Mouse (Mus musculus): ENCODE data around the gene Wnt9a.
A peak's percentile ranks its signal among the peaks of the same experiment; 100 is the strongest.
"Not testable (repeated sequence)": the region's sequence is repeated elsewhere in the genome, so short reads cannot be mapped to it uniquely, and the experiment has no call there.

Wnt9a gene

DNA sequence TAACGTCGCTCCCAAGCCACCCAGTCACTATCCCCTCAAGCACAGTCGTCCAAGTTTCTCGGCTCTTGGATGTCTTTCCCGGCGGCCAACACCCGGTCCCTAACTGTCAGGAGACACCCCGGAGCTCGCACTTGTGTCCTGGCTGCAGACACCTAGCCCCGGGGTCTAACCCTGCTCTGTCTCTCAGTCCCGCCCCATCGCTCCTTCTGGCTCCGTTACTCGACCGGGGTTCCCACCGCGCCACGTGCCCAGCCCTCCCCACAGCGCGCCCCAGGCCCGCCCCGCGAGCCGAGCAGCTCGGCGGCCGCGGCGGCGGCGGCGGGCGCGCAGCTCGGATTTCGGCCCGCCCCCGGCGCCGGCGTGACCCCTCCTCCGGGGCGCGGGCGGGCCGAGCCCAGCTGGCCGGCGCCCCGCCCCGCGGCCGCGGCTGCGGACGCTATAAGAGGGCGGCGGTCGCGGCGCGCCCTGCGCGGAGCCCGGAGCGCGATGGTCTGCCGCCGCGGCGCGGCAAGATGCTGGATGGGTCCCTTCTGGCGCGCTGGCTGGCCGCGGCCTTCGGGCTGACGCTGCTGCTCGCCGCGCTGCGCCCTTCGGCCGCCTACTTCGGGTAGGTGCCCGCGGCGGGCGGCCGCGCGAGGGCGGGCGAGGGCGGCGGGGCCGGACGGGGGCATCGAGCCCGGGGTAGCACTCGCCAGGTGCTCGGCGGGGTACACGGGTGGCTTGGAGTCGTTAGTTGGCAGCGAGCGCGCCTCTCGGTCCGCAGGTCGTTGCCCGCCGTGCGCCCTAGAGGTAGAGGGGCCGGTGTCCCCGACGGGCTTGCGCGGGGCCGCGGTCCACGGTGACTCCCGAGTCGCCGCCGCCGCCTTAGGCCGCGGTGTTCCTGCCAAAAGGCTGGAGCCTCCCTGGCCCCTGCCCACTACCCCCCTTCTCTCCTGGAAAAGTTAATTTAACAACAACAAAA, at the start of gene Wnt9a:
Gene Wnt9a, plus strand, starts transcription at position 468 of the 961 bp plus-strand sequence.
- no peak for DNase-seq (ENCODE audit: low spot score in 2 of 2)

DNA sequence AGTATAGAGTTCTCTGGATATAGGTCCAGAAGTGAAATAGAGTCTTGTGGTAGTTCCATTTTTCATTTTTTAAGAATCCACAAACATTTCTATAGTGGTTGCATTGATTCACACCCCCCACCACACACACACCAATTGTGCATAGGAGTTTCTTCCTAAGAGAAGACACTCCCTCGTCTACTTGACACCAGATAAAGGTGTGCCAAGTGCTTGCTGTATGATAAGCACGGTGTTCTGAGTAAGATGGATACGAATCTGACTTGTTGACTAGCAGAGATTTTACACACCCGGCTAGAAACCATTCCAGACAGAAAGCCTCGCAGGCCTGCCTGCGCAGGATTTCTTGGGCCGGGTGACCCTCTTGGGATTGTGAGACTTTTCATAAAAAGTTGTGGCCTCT, 47.1 kb upstream of the Wnt9a start:
- no peak for DNase-seq (ENCODE audit: low spot score in 2 of 2)

DNA sequence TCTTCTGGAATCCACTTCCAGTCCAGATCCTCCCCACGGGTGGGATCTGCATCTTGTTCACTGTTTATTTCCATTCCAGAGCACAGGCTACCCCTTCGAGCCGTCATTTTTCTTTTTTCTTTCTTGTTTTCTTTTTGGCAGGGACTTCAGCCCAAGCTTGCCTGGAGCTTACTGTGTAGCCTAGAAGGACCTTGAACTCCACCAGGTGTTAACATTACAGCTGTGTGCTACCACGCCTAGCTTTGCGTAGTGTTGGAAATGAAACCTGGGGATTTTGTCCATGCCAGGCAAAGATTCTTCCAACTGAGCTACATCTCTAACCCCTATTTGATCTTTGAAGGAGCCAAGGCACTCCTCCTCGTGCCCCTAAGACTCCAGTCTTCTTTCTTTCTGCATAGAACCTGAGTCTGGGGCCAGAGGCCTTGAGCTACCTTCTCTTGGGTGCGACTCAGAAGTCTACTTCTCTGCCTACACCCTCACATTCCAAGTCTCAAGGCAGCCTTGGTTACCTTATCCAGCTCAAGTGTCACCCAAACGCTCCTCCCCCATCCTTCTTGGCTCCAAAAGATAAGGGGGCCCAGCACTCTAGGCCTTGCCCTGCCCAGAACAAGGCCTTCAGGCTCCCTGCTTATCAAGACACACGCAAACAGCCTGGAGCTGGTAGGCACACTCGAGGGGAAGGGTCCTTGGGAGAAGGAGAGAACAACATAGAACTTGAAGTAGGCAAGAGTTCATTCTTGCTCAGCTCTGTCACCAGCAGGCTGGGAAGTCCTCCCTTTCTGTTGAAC, 45.8 kb upstream of the Wnt9a start:
- DNase-seq (ENCODE audit: low spot score in 2 of 2): no peak

DNA sequence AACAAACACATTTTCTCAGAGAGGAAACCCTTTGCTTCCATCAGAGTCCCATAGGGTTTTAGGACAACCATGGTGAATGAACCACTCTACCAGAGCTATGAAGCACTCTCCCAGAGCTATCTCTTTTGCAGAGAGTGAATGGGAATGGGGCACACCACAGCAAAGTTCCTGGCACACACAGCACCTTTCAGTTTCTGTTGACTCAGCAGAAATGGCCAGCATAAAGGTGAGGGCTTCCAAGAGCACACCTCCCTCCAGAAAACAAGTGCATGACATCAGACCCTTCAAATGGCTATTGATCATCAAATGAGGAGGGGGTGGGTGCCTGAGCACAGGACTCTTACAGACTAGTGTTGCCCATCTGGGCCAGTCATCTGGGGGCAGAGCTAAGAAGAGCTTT, 44.4 kb upstream of the Wnt9a start:
- DNase-seq (ENCODE audit: low spot score in 2 of 2): no peak

DNA sequence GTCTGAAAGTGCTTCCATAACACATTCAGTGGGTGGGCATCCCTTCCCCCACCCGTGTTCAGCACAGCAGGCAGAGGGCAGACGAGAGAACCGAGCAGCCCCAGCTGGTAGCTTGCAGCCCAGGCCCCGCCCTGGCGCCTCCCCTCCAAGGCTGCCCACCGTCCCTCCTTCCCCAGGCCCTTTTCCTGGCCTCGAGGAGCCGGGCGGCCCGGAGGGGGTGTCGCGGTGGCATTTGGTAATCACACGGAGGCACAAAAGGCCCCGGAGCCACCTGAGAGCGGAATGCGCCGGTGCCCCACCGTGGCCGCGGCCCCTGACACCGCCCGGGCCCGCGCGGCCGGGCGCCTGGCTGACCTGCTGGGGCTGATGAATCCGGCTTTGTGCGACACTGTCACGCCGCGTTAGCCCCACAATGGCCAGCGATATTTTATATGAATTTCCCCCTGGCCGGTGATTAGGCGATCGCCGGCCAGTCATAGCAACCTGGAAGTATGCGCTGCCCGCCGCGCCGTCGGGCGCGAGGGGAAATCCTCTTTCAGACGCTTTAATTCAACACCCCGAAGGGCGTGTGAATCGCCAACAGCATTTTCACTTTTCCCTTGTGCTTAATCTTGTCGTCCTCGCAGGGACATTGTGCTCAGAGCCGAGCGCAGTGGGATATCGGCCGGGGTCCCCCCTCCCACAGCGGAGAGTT, 42.7 kb upstream of the Wnt9a start:
- DNase-seq (ENCODE audit: low spot score in 2 of 2): no peak

DNA sequence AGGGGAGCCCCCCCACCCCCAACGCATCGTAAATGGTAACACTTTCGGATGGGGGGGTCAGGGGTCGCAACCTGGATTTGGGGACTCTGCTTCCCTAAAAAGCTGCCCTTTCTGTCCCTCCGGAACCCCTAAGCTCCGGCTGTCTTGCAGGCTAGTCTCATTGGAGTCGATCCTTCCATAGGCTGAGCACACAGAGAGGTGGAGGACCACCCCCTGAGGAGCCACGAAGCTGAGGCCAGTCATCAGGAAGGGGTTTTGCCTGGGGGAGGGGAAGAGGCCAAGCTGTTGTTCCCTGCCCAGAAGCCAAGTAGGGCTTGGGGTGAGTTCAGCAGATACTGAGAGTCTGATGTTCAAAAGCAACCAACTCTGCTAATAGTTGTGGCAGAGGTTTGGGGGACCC, 42.1 kb upstream of the Wnt9a start:
- no peak for DNase-seq (ENCODE audit: low spot score in 2 of 2)

DNA sequence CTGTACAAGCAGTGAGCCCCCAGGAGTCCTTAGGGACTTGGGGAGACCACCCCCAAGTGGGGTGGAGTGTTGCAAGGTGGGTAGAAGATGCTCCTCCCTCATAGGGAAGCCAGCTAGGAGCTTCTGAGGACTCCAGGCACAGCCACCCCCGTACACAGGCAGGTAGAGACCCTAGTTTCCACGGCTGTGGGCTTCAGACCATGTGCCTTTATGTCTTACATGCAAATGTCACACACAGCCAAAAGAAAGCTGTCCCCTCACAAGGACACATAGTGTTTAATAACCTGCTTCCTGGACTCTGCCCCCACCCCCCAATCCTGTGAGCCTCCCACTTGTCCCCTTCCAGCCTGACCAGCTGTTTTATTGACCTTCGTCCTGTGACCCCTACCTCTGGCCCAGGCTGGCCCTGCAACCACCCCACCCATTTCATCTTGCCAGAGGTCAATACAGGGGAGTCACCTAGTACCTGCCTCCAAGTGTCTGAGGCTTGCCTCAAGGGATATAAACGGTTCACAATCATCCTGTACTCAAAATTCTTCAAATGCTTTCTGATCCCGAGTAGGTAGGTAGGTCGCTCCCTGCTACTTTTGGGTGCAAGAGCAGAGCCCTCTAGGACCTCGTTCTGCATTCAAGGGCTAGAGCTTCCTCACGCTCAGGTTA, 41.4 kb upstream of the Wnt9a start:
- DNase-seq (ENCODE audit: low spot score in 2 of 2): no peak

DNA sequence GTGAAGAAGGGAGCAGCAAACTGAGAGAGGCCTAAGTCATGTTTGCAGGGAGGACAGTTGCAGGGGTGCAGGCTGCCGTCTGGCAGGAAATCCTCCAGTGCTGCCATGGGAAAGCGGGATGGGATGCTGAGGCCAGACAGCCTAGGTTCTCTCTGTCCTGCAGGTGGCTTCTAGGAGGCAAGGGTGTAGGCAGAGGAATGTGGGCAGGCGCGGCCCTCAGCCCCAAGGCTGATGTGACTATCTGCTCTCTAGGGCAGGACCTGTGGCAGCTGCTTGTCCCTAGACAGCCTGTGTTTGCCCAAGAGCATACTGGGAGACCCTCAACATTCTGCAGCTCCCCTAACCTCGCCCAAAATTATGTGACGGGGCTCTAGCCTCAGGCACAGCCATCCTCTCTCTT, 40.0 kb upstream of the Wnt9a start:
- DNase-seq (ENCODE audit: low spot score in 2 of 2): no peak

DNA sequence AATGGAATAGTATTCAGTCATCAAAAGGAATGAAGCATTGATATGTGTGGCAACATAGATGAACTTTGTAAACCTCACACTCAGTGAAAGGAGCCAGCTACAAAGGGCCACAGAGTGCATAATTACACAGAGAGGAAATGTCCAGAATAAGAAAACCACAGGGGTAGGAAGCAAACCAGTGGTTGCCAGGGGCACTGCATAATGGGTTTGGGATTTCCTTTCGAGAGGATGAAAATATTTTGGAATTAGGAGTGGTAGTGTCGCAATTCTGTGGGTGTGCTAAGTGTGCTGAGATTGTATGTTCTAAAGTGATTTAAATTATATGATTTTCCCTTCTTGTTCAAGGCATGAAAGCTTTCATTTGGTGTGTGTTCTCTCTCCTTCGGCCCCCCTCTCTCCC, 32.5 kb upstream of the Wnt9a start:
- DNase-seq (ENCODE audit: low spot score in 2 of 2): no peak

DNA sequence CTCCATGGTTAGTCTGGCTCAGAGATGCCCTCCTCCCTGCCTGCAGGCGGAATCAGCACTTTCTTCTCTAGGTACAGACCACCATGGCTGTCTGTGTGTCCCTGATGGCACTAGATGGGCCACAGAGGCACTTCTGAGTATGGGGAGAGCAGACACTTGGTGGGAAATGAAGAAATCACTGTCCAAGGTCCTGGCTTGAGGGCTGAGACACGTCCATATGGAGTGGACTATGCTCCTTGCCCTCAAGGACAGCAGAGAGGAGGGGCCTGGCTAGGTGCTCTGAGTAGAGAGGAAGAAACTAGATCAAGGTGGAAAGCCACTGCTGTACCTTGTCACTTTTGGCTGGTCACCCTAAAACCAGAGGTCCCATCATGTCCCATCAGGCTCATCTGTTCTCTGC, 29.9 kb upstream of the Wnt9a start:
- no peak for DNase-seq (ENCODE audit: low spot score in 2 of 2)

DNA sequence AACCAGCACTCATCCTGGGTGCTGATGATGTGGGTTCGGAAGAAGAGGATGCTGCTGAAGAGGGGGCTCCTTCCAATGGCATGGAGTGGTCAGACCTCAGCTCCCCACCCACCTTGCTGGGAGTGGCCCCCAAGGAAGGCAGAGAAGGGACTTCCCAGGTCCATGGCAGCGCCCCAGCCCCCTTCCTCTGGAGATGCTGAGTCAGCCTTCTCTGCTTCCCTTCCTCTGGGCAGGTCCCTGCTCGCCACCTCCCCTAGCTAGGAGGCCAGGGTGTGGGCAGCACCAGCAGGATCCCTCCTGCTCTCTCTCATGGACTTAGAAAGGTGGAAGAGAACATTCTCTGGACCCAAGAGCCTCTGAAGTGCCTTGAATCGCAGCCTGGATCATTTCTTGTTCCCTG, 28.7 kb upstream of the Wnt9a start:
- no peak for DNase-seq (ENCODE audit: low spot score in 2 of 2)

DNA sequence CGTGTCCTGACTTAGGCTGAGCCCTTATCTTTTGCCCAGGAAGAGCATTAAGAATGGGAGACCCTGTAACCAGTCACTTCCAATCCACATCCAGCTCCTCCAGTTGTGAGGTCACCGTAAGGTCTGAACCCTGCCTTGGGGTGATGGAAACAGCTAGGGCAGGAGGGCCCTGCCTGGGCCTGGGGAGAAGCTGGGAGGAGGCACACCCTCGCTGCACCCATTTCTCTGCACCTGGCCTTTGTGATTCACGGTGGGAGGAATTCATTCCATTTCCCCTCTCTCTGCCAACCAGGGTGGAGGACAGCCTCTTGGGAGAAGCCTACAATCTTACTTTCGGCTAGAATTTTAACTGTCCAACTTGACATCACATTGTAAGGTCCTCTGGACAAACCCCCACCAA, 24.6 kb upstream of the Wnt9a start:
- no peak for DNase-seq (ENCODE audit: low spot score in 2 of 2)

DNA sequence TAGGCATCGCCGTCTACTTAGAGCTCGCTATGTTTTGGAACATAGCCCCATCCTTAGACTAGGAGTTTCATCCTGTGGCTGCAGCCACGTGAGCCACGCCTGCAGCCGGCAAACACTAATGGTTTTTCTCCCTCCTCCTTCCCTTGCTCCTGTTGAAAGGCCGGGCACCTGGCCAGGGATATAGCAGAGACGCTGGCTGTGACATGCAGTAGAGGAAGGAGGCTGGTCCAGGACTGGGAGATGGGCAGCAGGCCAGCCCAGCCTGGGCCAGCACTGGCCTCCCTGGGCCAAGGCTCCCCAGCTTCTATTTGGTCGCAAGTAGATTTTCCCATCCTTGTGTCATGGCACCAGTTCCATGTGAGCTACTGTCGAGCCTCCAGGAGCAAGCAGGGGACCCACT, 23.8 kb upstream of the Wnt9a start:
- DNase-seq (ENCODE audit: low spot score in 2 of 2): no peak

DNA sequence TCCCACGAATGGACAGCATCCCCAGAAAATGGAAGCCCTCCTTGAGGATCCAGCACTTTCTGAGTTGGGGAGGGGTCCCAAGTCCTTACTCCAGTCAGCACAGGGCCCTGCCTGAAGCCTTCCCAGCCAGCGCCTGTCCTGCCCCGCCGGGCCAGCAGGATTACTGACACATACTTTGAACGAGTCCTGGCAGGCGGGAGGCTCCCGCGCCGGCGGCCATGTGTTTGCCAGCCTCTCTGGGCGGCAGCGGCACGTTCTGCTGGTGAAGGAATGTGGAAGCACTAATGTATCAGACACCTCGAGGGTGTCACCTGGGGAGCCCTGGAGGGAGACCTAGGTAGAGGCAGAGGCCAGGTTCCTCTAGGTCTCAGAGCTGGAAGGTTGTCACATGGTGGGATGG, 22.6 kb upstream of the Wnt9a start:
- no peak for DNase-seq (ENCODE audit: low spot score in 2 of 2)

DNA sequence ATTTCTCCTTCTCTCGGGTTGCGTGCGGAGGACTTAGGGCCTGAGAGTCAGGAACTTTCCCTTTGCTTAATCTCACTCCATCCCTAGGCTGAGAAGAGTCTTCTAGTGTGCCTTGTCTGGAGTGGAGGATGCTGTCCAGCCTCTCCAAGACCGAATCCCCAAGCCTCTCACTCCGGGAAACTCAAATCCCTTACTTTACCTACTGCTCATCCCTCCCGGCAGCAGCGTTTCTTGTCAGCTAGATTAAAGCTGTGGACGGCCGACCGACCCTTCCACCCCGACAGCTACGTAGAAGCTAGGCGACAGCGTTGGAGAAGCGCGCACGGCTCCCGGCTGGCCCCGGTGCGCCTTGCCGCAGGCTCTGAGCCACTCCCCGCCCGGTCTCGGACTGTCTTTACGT, 17.0 kb upstream of the Wnt9a start:
- DNase-seq (ENCODE audit: low spot score in 2 of 2): no peak

DNA sequence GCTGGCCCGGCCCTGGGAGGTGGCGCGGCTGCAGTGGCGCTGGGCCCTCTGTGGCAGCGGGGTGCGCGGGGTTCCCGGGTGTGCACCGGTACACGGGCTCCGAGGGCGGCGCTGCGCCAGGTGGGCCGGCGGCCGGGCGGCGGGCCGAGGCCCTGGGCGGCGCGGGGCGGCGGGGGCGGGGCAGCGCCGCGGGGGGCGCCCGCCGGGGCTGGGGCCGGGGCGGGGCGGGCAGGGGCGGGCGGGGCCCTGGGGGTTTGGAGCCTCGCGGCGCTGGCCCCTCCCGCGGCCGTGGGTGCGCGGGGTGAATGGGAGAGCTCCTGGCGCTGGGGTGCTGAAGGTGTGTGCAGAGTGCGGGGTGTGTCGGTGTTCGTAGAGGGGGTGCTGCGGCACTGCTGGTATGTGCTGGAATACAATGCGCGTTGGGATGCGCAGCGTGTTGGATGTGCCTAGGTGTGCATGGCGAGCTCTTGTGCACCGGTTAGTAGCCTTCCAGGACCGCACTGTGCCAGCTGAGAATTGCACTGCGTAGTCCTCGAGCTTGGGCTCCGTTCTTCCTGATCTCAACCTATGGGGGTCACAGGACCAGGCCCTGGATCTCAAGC, 15.9 kb upstream of the Wnt9a start, which contains the start of gene Wnt3a:
Gene Wnt3a, minus strand, starts transcription at position 51 of the 602 bp plus-strand sequence.
- no peak for DNase-seq (ENCODE audit: low spot score in 2 of 2)

DNA sequence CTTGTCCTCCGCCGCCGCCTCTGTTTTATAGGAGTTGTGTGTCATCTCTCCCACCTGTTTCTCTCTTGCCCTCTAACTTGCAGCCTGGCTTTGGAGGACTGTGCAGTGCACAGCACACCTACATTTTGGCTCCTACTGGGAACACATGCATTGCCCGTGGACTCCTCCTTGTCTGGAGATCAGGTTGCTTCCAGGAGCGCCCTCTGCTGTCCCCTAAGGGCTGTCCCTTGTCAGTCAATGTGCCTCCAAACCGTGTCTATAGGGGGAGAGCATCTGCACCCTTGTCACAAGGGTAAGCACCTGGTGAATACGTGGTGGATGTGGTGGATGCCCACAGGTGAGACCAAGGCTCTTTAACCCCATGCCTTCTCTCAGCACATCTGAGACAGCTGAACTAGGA, 13.1 kb upstream of the Wnt9a start:
- DNase-seq (ENCODE audit: low spot score in 2 of 2): no peak

DNA sequence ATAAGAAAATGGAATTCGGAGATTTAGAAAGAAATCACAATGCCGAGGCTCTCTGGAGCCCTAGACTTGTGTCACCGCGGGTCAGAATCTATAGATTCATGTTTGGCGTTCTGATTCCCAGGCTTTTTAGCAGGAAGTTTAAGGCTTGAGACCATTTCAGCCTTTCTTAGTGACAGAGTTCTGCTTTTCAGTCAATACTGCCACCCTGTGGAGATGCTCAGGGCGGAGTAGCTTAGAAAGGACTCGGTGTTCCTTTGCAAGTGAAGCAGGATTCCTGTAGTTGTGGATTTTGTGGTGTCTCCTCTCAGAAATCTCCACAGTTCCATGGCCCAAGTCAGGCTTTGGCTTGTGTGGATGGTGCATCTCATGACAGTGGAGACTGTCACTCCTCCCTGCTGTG, 8.8 kb upstream of the Wnt9a start:
- peak; percentile 45 for DNase-seq (ENCODE audit: low spot score in 2 of 2)

DNA sequence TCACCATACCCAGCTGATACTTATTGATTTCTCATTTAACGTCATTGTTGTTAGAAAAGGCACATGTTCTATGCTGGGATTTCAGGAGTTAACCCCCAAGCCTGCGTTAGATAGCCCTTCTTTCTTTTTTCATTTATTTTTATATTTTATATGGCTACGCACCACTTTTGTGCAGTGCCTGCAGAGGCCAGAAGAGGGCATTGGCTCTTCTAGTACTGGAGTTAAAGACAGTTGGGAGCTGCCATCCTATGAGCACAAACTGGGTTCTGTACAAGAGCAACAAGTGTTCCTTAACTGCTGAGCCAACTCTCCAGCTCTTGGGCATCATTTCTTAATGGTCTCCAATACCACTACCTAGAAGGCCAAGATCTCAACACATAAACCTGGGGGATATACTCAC, 6.5 kb upstream of the Wnt9a start:
- no peak for DNase-seq (ENCODE audit: low spot score in 2 of 2)

DNA sequence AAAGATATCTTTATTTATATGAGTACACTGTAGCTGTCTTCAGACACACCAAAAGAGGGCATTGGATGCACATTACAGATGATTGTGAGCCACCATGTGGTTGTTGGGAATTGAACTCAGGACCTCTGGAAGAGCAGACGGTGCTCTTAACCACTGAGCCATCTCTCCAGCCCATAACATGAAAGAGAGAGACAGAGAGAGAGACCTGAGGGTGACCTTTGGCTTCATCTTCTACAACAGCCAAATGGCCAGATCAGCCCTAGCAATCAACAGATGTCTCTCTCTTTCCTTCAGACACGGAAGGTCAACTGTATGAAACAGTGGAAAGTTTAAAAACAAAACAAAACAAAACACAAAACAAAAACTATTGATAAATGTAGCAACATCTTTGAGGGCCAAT, 5.7 kb upstream of the Wnt9a start:
- not testable (repeated sequence) for DNase-seq (ENCODE audit: low spot score in 2 of 2)
